Mouse (Mus musculus) megakaryocyte progenitor cell, adult 5-6 weeks (primary cell): ENCODE results near the gene Arnt2. TPM values are rescaled to one million over a fixed set of nuclear protein-coding genes. Genes with fewer than 3 reads are reported as not detected.

Experiments
- ATAC-seq: replicated peaks from 2 replicates; pipeline ENCODE4 v1.8.0; 2016; ENCODE audit warnings: mild to moderate bottlenecking, moderate TSS enrichment, inconsistent platforms; ENCODE audit not compliant: poor library complexity
- total RNA-seq, 2 experiments: library from RNA; stranded (forward) in 1 of 2; stranded (reverse) in 1 of 2; fragments of 157-497, 149-512 nt in 1 of 2; fragments of 200-1000 nt in 1 of 2; gene quantifications; 2 replicates each; pipeline versions ENCODE4 v1.2.3 to v1.2.4; 2015 to 2017

Arnt2 gene
- total RNA-seq, 2 experiments from 2014 or later = not detected

DNA sequence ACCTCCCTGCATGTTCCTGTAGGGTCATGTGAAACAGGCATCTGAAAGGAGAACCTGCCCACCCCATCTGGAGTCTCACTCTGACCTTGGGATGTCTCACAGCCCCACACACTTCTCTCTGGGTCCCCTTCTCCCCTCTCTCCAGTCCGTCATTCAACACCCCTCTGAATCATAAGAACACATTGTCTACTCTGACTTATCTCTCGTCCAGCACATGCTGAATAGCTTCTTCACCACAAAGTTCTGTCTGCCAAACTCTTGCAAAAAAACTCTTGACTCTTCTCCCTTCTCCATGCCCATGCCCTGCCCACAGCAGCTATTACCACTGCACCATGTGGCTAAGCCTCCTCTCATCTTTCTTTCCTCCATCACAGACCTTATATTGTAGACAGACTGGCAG, 60.0 kb downstream of the Arnt2 start:
- ATAC-seq = no peak

DNA sequence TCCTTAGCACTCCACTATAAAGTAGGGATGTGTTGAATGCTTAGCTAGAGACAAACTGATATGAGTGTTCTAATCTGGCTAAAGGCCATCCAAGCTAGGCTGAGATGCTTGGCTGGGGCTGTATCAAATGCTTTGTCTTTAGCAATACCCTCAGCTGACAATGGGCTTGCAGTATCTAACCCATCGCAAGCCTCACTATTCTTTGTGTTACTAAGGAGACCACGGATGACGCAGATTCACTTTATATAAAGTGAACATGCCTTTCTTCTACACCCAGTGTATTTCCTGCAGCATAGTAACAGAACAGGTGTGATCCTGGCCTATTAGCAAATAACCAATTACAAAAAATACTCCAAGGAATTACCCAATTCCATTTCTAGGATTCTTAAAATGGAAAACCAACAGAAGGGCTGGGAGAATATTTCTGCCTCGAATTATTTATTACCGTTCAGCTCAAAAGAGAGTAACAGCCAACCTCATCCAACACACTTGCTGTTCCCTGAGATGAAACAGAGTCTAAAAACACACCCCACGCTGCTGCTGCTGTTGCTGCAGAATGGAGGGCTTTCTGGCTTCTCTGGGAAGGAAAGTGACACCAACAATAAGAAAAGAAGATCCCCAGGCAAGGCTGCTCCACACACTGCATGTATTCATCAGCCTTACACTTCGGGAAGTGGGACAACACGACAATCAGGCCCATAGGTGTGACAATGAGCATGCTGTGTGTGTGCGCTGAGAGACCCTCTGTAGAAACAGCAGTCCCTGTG, 61.6 kb downstream of the Arnt2 start:
- no peak for ATAC-seq

DNA sequence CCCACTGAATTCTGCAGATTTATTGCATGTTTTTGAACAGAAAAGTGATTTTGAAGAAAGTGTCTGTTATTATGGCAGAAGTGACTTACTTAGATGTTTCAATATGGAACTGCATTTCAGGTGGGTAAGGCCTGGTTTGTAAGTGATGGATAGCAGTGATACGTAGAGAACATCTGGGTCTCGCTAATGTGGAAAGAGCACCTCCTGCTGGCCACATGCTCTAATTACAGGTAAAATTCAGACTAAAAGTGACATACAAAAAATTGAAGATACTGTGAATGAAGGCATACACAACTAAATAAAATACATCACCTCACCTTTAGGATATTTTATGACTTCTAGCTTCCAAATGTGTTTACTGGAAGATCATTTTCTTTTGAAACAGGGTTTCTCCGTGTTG, 66.8 kb downstream of the Arnt2 start:
- ATAC-seq = no peak

DNA sequence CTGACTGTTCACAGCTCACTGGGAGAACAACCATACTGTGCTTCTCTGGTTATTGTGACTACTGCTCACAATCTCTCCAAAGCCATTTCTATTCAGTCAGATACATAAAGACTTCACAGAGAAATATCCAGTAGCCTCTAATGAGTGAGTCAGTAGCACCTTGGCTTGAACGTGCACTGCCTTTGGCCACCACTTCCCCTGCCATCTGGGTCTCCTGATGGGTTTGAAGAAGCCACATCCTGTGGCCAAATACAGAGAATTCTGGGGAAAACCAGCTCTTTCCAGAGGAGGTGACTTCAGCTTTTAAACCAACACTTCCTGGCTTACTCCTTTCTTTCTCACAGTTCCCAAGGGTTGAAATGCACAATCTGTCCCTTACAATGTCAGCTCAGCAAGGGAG, 69.0 kb downstream of the Arnt2 start:
- no peak for ATAC-seq

DNA sequence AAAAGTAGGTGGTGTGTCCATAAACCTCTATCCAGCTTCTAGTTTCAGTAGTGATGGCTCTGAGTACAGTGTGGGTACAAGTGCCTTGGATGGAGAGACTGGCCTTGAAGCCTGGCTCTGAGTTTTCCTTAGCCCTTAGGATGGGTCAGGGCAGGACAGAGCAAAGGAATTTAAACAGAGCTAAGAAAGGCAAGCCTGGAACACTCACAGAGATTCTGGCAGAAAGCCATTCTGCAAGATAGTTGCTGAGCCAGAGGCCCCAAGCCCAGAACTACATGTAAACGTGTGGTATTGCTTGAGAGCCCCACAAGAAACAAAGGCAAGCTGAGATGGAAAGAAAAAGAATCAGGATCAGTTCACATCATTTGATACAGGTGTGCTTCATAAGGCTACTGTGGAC, 70.8 kb downstream of the Arnt2 start:
- ATAC-seq = no peak

DNA sequence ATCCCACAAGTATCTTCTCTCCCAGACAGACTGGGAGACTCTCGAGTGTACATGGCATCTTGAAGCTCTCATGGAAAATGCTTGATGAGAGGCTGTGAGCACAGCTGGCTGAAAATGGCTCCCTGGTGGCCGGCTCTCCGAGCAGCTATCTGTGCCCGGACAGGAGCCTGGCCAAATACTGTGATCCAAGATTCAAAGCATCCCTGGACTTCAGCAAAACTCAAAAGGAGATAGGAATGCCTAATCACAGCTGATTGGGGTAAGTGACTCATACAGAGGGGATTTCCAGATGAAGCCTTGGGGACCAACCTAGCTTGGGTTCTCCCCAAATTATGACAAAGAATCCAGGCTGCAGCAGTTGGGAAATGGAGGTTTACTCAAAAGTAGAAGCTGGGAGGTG, 72.2 kb downstream of the Arnt2 start:
- no peak for ATAC-seq

DNA sequence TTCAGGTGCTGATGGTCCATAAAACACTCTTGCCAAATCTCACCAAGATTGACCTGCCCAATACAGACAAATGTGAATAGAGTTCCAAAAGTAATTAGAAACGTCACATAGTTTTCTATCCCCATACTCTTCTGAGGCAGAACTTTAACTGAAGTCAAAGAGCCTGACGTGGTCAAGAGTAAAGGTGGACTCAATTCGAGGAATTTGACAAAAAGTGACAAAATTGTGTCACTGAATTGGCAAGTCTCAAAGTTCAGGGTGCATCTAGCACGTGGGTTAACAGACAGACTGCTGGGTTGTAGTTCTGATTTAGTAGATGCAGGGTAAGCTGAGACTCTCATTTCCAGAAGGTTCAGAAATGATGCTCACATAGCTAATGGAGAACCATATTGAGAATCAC, 73.1 kb downstream of the Arnt2 start:
- ATAC-seq = no peak

DNA sequence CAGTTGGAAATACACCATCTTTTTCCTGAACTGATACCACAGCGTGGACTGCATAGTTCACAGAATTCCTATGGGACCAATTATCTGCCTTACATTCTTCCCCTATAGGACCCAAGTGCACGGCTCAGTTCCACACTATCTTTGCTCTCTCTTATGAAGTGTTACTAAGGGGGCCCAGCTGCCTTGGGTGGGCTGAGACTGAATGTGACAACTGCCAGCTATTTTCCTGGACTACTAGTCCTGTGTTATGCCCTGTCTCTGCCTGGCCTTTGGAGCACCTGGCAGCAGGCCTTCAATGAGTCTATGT, 73.4 kb downstream of the Arnt2 start:
- no peak for ATAC-seq

DNA sequence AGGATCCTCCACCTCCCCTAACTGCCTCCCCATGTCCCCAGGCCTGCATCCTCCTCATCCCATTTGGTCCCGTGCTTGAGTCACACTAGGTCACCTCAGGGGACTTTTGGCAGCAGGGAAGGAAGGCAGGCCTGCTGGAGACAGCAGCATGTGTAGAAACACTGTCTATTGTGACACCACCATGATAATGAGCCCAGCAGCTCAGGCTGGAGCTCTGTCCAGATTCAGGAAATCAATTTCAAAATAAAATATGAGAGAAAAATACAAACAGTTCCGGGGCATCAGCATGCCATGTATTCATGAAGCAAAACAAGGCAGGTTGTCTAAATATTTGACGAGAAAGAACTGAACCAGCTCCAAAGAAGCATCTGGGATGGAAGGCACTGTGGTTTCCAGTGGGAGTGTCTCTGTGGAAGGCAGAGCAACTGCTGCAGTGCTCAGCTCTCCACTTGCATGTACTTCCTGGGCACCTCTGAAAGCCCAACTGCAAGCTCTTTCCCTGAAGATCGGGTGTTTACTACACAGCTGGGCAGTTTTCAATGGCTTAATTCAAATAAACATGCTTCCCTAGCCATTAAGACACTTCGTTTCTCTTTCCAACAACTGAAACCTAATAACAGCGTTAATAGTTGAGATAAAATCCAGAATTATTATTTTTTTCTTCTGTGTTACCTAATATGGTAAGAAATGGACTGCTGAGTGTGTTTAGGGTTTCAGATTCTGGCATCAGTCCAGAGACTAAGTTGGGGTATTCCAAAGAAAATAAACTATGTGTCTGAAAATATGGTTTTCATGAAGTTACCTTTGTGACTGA, 74.0 kb downstream of the Arnt2 start:
- ATAC-seq = no peak

DNA sequence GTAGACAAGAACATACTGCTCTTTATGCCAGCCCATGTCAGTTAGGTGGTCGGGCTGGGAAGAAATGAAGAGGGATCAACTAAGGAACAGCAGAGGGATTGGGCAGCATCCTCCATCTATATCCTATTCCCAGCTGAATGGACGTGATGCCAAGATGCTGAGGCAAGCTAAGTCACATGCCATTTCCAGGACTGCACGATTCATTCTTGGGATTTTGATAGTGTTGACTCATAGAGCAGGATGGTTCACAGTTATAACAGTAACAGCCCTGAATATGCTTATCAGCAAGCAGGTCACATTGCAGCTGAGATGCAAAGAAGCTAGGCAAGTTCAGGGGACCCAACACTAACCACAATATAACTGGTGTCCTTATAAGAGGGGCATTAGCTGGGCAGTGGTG, 76.0 kb downstream of the Arnt2 start:
- no peak for ATAC-seq

DNA sequence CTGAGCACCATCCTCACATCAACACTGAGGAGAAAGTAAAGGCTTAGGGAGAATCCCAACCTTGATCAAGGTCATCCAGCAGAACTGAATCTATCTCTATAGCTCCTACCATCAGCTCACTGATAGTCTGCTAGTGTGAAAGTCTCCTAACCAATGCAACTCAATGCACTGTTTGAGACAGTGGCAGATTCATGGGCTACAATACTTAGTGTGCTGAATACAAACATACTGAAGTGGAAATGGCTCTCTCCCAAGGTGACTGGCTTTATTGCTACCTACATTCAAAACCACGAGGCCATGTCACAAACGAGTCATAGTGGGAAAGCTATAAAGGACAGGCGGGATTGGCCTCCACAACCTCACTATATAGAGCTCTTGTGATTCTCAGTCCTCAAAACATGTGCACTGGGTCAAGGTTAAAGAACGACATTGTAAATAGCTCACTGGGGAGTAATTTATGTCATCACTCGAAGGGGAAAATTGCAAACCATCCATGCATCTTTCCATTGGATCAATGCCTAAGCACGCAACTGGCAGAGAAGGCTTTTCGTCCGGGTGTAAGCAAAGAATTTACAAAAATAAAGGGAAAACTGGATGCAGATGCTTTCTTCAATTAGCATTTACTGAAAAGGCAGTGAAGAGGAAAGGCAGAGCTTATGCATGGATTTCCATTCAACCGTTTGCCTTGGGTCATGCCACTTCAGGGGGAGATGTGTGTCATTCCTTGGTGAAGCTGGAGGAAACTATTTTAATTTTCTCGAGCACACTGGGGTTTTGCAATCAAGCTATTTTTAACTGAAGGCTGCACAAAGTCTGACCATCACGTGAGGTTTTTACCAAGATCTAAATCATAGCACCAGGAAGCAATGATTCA, 77.4 kb downstream of the Arnt2 start:
- ATAC-seq = peak; percentile 39

DNA sequence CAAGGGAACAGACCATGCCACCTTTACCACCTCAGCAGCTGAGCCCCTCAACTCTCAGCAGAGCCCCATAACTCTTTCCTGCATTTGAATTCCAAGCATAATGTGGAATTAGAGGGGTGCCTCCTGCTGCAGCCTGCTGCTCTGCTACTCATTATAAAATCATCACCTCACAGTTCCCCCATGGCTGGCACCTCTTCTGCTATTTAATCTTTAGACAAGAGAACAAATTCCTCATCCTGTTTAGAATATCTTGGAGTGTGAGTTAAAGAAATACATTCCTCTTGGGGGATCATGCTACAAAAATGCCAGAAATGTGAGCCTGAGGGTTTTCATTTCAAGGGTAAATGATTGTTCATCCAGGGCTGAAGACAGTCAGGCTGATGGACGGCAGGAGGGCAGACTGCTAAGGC, 80.8 kb downstream of the Arnt2 start:
- no peak for ATAC-seq

DNA sequence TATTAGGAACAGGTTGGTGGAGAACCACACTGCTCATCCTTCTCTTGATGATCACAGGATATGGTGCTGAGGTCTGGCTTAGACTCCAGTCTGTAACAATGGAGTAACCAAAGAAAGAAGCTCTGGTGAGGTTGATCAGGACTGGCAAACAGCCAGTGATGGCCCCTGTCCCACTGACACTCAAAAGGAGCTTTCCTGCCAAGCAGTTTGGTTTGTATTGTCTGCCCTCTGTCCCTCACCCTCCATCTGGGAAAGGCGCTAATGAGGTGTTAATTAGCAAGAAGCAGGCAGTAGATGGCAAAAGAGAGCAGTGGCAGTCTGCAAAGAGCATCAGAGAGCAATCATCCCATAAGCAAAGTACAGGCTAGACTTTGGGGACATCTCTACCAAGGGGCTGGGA, 81.2 kb downstream of the Arnt2 start:
- ATAC-seq = no peak

DNA sequence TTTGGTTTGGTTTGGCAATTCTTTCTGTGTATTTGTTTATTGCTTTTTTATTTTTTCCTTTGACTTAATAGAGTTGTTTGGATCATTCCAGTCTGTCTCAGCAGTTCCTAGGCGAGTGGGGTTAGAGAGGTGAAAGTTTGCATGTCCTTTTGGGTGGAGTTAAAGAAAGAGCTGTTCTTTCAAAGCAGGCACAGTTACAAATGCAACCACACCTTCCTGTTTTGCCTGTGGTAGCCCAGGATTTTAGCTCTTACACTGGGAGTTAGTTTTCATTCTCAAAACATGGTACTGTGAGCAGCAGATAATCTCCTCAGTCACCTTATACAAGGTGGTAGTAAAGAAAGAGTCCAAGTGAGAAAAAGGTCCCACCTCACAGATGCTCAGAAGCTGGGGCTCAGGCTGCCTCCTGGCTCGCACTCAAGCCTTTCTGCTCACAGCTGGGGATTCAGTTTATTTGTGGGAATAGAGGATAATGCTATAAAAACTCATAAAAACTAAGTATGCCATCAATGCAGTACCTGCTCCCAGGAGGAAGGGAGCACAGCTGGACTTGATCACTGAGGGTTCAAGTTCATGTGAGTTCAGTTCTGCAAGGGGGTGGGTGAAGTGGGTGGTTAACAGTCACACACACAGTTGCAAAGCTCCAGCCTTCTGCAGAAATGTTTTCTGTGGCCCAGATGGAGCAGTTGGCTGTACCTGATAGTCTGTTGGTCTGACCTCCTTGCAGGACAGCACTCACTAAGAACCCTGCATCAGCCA, 84.2 kb downstream of the Arnt2 start:
- peak; percentile 34 for ATAC-seq

DNA sequence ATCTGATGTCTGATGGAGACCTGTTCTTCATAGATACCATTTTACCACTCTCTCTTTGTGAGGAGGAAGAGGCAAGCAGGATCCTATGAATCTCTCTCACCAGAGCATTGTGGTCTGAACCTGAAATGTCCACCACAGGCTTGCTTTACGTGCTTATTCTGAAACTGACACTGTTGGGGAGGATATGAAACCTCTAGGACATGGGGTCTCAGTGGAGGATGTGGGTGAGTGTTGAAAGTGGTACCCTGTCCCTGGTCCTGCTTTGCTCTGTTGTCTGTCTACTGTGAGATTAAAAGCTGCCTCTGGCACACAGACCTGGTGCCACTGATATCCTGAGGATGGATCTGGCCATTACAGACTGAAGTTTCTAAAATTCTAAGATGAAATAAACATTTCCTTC, 88.4 kb downstream of the Arnt2 start:
- ATAC-seq = peak; percentile 60

DNA sequence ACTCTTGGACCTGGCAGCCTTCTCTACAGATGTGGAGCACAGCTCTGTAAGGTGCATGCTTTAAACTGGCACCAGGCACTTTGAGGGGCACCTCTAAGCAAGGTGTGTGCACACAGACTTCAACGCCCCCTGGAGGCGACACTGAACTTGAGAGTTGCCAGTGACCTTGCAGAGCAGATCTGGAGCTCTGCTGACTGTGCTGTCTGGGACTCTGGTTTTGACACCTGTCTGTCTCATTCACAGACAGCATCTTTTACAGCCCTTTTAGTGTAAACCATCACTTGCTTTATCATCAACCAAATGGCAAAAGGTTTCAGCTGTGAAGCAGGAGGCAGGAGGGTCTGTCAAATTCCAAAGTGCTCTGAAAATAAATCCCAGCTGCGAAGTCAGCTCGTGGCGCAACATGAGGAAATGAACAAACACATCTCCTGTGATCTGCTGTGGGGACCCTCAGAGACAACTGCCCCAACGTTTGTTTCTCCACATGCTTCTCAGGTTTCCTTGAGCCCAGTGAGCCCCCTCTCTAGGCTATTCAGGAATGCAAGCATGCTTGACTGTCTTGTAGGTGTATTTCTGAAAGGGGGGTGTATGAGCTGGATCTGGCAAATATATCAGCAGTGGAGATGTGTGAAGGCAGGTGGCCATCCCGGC, 94.5 kb downstream of the Arnt2 start:
- ATAC-seq = 0 out of 2 replicates have a peak, but pooled peaks have one; percentile 44

DNA sequence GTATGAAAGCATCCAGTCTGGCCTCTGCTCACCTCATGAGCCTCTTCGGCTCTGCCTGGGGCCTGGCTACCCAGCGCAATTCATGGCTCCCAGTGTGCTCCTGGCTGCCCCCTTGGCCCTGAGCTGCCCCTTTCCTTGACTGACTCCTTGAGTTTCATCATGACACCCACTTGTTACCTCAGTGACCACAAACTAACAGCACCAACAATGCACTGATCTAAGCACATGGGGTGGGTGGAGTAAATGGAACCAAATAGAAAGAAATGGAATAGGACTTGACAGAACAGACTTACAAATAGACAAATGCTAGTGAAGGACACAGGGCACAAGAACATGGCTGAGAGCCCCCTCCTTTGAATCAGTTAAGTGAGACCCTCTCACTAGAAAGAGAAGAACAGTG, 95.2 kb downstream of the Arnt2 start:
- ATAC-seq = peak; percentile 50

DNA sequence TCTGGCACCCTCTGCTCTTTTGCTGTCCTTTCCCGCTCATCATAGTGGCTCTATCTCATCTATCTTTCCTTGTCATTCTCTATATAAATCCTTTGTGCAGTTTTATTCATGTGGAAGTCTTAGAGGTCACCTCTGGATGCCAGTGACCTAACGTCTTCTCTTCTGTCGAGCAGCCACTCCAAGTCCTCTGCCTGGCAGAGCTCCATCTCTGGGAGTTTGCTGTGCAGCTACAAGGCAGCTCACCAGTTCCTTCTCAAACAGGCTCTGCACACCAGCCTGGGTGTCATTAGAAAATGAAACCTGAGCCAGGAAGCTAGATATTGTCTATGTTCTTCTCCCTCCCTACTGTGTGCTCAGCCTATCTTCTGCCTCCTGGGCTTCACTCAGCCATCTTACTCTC, 98.4 kb downstream of the Arnt2 start:
- ATAC-seq = no peak

DNA sequence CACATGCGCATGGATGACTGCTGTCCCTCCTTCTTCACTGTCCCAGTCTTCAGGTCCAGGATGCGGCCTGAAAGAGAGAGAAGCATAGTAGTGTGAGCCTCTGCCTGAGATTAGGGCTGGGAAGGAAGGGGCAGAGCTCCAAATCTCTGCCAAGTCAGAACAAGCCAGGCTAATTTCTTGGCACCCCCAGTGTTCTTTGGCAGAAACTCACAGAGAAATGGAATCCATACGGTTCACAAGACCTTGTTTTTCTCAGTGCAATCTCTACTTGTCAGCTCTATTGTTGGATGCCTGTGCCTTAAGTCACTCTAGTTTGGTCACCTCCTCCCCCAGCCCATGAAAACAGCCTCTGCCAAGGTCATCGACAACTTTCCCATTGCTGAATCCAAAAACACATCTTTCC, 99.1 kb downstream of the Arnt2 start:
- no peak for ATAC-seq

DNA sequence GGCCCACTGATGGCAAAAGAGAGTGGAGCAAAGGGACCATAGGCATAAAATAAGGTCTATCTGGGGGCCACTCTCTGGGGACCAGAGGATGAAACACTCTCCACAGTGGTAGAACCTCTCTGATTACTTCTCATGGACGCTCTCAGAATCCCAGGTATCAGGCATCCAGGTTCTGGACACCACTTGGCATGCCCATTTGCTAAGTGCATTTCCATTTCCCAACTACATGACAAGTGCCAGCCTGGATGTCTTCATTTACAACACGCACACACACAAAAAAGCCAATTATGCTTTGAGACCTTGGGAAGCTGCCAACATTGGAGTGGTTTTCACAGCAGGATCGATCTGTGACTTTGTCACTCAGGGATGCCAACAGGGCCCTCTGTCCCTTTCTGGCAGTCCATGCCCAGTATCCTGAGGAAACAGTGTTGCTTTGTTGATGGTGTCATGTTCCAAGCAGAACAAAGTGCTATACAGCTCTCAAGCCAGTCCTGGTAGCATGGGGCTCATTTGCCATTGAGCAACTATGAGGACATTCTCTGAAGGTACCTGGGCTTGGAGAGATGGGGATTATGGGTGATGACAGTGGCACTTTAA, 102.5 kb downstream of the Arnt2 start:
- ATAC-seq = no peak
